Mouse (Mus musculus): ENCODE measurements around the gene Gm38655. TPM values are rescaled to one million over a fixed set of nuclear protein-coding genes. Genes with fewer than 3 reads are reported as not detected.

The Gm38655 gene
- polyA plus RNA-seq, 1 experiment from 2014 or later: not detected

DNA sequence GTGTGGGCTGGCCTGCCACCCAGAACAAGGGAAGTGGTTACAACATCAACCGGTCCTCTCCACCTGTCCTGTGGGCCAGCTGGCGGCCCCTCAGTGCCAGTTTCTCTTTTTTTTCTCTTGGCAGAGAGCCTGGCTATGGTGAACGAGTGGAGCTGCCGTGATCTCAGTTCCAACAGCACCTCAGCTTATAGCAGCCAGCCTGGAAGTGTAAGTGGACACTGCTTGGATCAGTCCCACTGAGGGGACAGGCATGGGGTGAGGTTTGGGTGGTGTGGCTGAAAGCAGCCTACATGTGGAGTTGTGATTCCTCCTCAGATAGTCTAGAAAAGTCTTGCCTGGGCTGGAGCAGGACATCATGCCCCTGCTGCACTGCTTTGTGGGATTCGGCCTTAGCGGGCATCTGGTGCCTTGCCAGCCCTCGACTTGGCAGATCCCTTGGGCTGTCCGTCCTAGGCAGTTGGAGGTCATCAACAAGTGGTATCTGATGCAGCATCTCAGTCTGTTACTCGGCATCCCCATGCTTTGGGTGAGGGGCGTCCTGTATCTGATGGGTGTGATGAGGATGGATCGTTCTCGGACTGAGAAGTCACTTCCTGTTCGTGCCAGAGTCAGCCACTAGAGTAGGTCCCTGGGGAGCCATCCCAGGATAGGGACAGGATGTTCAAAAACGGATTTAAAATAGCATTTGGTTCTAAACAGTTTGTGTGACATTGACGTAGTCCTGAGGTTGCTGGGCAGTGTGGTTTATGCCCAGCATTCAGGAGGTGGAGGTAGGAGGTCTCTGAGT lies 35.6 kb upstream of the Gm38655 start:
- Histone ChIP-seq H3K4me1 (replicated peaks) (no peaks in the 10 kb centered on the region), H3K36me3 (peaks cover 98% of the 10 kb centered on the region), H3K9ac (replicated peaks) (no peak overlapping the region), H3K4me2 (no peak overlapping the region), H3K4me3 (replicated peaks) (no peak overlapping the region), H3K9me3 (no peaks in the 10 kb centered on the region), H3K27me3 (no peaks in the 10 kb centered on the region), H3K27ac (no peak overlapping the region)
- ATAC-seq (ENCODE audit: insufficient number of reproducible peaks, insufficient read depth, low FRiP score, low TSS enrichment, low read depth): no peak
- WGBS: 86% methylated on average over 15 of the region's 15 CpGs

DNA sequence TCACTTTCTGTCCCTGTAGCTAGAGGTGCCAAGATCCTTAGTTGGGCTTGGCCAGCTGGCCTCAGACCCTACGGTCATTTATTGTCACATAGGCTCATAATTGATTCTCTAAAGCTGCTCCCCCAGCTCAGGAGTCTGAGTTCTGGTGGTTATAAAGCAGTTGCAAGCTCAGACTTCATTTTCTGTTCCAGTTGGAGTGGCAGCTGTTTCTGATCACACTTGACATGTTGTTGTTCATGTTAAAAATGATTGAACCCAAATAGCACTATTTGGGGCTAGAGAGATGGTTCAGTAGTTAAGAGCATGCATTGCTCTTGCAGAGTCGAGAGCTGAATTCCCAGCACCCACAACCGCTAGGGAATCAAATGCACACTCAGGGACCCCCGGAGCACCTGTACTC lies 34.7 kb upstream of the Gm38655 start:
- Histone ChIP-seq H3K27ac (no peak overlapping the region), H3K36me3 (peaks cover 98% of the 10 kb centered on the region), H3K9ac (replicated peaks) (no peak overlapping the region), H3K4me1 (replicated peaks) (no peaks in the 10 kb centered on the region), H3K4me3 (replicated peaks) (no peak overlapping the region), H3K27me3 (no peaks in the 10 kb centered on the region), H3K4me2 (no peak overlapping the region), H3K9me3 (no peaks in the 10 kb centered on the region)
- ATAC-seq (ENCODE audit: insufficient number of reproducible peaks, insufficient read depth, low FRiP score, low TSS enrichment, low read depth): no peak
- WGBS: 89% methylated on average over 4 of the region's 4 CpGs

DNA sequence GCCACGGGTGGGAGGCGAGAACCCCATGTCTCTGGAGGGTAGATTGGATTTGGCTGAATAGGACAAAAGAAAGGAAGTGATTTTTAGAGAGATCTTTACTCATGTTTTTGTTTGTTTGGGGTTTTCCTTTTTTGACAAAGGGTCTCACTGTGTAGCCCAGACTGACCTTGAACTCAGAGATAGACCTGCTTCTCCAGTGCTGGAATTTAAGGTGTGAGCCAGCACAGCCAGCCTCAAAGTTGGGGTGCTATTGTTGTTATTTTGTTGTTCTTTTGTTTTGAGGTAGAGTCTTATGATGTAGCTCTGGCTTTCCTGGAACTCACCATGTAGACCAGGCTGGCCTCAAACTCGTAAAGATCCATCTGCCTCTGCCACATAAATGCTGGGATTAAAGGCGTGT lies 27.1 kb upstream of the Gm38655 start:
- Histone ChIP-seq H3K9me3 (no peaks in the 10 kb centered on the region), H3K4me3 (replicated peaks) (no peak overlapping the region), H3K27ac (no peak overlapping the region), H3K36me3 (peaks cover 79% of the 10 kb centered on the region), H3K4me2 (no peak overlapping the region), H3K9ac (replicated peaks) (no peak overlapping the region), H3K27me3 (no peaks in the 10 kb centered on the region), H3K4me1 (replicated peaks) (no peaks in the 10 kb centered on the region)
- ATAC-seq (ENCODE audit: insufficient number of reproducible peaks, insufficient read depth, low FRiP score, low TSS enrichment, low read depth): no peak
- 85% methylated on average over 4 of the region's 4 CpGs for WGBS

DNA sequence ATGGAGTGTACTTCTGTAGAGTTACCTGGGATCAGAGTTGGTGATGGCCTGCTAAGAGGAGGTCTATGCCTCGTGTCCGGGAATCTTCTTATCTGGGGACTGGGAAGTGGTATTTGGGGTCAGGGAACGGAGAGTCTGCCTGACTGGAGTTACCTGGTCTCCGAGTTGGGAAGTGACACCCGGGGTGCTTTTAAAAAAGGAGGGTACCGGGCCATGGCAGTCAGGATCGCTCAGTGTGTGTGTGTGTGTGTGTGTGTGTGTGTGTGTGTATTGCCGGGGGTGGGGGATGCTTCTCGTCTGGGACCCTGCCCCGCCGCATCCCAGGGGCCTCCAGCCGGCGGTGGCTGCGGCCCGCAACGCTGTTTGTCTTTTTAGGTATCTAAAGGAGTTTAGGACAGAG lies 13.8 kb upstream of the Gm38655 start:
- 4% methylated on average over 16 of the region's 16 CpGs for WGBS
- no peaks in the 10 kb centered on the region for H3K9me3 ChIP-seq
- no peak for ATAC-seq (ENCODE audit: insufficient number of reproducible peaks, insufficient read depth, low FRiP score, low TSS enrichment, low read depth)
- peak overlapping the region; percentile 91 for H3K9ac ChIP-seq (replicated peaks)
- no peak overlapping the region for H3K27ac ChIP-seq
- peak overlapping the region; percentile 99 for H3K4me3 ChIP-seq (replicated peaks)
- no peaks in the 10 kb centered on the region for H3K27me3 ChIP-seq
- H3K4me2 ChIP-seq: peak overlapping the region; percentile 90
- H3K4me1 ChIP-seq (replicated peaks): peaks cover 25% of the 10 kb centered on the region
- H3K36me3 ChIP-seq: peaks cover 32% of the 10 kb centered on the region

DNA sequence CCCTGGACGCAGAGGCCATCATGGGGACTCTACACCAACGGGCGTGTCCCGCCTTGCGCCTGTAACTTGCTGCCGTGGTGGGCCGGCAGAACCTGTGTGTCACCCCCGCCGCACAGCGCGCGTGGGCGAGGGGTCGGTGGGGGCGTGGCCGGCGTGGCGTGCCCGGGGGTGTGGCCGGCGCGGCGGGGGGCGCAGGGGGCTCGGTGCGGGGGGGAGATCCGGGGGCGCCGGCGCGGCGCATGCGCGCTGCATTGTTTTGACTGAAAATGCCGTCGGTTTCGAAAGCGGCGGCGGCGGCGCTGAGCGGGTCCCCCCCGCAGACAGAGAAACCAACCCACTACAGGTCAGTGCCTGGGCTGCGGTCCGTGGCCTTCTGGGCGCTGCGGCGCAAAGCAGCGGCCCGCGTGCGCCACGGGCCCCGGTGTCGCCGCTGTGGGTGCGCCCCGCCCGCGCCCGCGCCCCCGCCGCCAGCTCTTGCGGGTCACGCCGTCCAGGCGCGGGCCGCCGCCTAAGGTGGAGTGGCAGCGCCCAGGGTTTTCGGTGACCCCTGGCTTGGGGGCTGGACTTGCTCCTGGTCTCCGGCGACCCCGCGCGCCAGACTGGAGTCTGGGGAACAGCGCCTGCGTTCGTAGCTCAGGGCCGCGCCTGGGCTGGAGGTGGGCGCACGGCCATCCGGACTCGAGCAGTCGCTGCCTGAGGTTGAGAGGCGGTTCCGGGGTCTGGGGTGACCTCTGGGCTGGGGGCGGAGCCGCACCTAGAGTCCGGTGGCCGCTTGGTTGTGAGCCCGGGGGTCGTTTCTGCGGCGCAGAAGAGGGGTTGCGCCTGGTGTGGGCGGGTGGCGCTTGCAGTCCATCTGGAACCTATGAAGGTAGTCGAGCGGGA lies 13.1 kb upstream of the Gm38655 start, which contains the start of gene Unkl:
Gene Unkl, plus strand, starts transcription at position 248 of the 882 bp plus-strand sequence.
- no peaks in the 10 kb centered on the region for H3K9me3 ChIP-seq
- H3K9ac ChIP-seq (replicated peaks): peak within 1 kb of the TSS; percentile 91
- H3K27me3 ChIP-seq: no peaks in the 10 kb centered on the region
- peak within 1 kb of the TSS; percentile 90 for H3K4me2 ChIP-seq
- peak within 1 kb of the TSS; percentile 99 for H3K4me3 ChIP-seq (replicated peaks)
- peaks cover 27% of the 10 kb centered on the region for H3K4me1 ChIP-seq (replicated peaks)
- H3K36me3 ChIP-seq: peaks cover 30% of the 10 kb centered on the region
- peak; percentile 35; the same call in 1 of the 2 replicates for ATAC-seq (ENCODE audit: insufficient number of reproducible peaks, insufficient read depth, low FRiP score, low TSS enrichment, low read depth)
- under 1% methylated on average over 71 of the region's 104 CpGs for WGBS
- peak within 1 kb of the TSS; percentile 84 for H3K27ac ChIP-seq

DNA sequence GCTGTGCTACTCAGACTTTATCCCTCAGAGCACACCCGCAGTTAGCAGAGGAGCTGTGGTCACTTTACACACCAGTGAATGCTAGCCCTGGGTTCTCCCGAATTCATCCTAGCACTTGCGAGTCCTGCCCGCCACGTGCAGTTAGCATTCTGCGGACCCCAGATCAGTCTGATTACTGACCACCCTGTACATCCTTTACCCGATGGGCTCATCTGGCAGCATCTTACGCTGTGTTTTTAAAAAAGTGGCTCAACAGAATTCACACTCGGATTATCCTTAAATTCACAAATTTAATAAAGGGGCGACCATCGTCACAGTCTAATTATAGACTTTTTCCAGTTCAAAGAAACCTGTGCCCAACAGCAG lies 12.5 kb upstream of the Gm38655 start:
- no peak for ATAC-seq (ENCODE audit: insufficient number of reproducible peaks, insufficient read depth, low FRiP score, low TSS enrichment, low read depth)
- H3K9me3 ChIP-seq: no peaks in the 10 kb centered on the region
- H3K4me1 ChIP-seq (replicated peaks): peaks cover 28% of the 10 kb centered on the region
- H3K27ac ChIP-seq: peak overlapping the region; percentile 84
- H3K27me3 ChIP-seq: no peaks in the 10 kb centered on the region
- peak overlapping the region; percentile 99 for H3K4me3 ChIP-seq (replicated peaks)
- H3K9ac ChIP-seq (replicated peaks): peak overlapping the region; percentile 91
- H3K4me2 ChIP-seq: peak overlapping the region; percentile 90
- H3K36me3 ChIP-seq: peaks cover 25% of the 10 kb centered on the region
- WGBS: 6% methylated on average over 11 of the region's 11 CpGs

DNA sequence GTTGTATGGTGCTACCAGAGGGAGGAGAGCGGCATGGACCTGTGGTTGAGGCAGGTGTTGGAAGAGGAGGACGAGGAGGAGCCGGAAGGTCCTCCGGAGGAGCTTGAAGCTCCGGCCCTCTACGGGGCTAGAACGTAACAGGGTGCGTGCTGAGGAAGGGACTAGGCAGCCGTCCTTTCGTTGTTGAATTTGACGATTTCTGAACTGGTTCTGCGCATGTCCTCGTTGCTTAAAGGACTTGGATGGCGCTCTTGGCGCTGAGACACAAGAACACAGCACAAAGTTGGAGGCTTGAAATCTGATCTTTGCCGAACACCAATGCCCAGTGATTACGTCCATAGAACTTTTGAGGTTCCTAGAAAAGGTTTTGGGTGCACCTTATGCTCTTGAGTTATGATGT lies 9.7 kb upstream of the Gm38655 start:
- Histone ChIP-seq H3K4me1 (replicated peaks) (peaks cover 27% of the 10 kb centered on the region), H3K9ac (replicated peaks) (peak overlapping the region; percentile 73), H3K4me3 (replicated peaks) (peak overlapping the region; percentile 97), H3K36me3 (peaks cover 4% of the 10 kb centered on the region), H3K9me3 (no peaks in the 10 kb centered on the region), H3K27me3 (peaks cover 4% of the 10 kb centered on the region; the same call in 1 of the 2 replicates), H3K27ac (peak overlapping the region; percentile 41; the same call in 1 of the 2 replicates), H3K4me2 (peak overlapping the region; percentile 99)
- 8% methylated on average over 17 of the region's 17 CpGs for WGBS
- ATAC-seq (ENCODE audit: insufficient number of reproducible peaks, insufficient read depth, low FRiP score, low TSS enrichment, low read depth): no peak

DNA sequence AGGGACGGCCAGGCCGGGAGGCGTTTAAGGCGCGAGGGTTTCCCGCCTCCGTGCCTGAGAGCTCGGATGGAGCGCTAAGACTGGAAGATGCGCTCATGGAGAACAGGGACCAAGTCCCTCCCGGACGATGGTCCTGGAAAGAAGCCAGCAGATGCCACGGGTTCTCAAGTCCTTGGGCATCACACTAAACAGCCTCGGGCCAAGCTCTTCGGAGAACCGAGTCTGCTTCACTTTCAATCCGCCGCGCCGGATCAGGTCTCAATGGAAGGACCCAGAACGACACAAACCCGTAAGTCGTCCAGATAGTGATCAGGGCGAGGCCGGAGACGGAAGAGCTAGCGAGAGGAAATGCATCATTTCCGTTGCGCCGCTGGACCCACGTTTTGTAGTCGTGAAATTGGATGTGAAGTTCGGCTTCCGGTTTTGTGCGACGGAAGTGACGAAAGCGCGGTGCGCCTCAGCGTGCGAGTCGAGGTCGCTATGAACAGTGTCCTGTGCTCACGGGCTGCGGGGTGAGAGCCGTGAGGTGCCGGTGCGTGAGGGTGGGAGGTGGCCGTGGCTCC lies 8.9 kb upstream of the Gm38655 start, which contains the start of gene BC003965:
Gene BC003965, plus strand, starts transcription at position 426 of the 563 bp plus-strand sequence.
- peak; percentile 78 for ATAC-seq (ENCODE audit: insufficient number of reproducible peaks, insufficient read depth, low FRiP score, low TSS enrichment, low read depth)
- Histone ChIP-seq H3K4me3 (replicated peaks) (peak within 1 kb of the TSS; percentile 97), H3K4me1 (replicated peaks) (peaks cover 20% of the 10 kb centered on the region), H3K36me3 (peaks cover 4% of the 10 kb centered on the region), H3K9ac (replicated peaks) (peak within 1 kb of the TSS; percentile 73), H3K9me3 (no peaks in the 10 kb centered on the region), H3K27me3 (peaks cover 4% of the 10 kb centered on the region; the same call in 1 of the 2 replicates), H3K27ac (peak within 1 kb of the TSS; percentile 83), H3K4me2 (peak within 1 kb of the TSS; percentile 99)
- WGBS: under 1% methylated on average over 50 of the region's 50 CpGs

DNA sequence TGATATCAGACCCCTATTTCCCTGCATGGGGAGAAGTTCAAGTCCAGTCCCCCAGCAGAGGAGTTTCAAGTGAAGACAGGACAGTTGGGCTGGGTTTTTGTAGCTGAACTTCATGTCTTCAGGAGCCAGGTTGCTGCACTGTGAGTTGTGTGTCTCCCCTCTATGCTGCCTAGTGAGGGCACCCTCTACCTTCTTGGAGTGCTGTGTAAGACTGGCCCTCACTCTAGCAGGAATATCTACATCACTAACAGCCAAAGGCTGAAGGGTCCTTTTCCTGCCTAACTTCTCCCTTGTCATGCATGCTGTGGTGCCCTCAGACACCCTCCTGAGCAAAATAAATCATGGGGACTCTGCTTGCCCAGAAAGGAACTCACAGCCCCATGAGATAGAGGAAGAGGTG lies 8.0 kb upstream of the Gm38655 start:
- H3K27ac ChIP-seq: no peak overlapping the region
- no peak for ATAC-seq (ENCODE audit: insufficient number of reproducible peaks, insufficient read depth, low FRiP score, low TSS enrichment, low read depth)
- no peaks in the 10 kb centered on the region for H3K9me3 ChIP-seq
- H3K36me3 ChIP-seq: peaks cover 4% of the 10 kb centered on the region
- H3K9ac ChIP-seq (replicated peaks): no peak overlapping the region
- H3K27me3 ChIP-seq: peaks cover 4% of the 10 kb centered on the region; the same call in 1 of the 2 replicates
- peaks cover 18% of the 10 kb centered on the region for H3K4me1 ChIP-seq (replicated peaks)
- H3K4me2 ChIP-seq: peak overlapping the region; percentile 99
- H3K4me3 ChIP-seq (replicated peaks): peak overlapping the region; percentile 97; the same call in 1 of the 2 replicates

DNA sequence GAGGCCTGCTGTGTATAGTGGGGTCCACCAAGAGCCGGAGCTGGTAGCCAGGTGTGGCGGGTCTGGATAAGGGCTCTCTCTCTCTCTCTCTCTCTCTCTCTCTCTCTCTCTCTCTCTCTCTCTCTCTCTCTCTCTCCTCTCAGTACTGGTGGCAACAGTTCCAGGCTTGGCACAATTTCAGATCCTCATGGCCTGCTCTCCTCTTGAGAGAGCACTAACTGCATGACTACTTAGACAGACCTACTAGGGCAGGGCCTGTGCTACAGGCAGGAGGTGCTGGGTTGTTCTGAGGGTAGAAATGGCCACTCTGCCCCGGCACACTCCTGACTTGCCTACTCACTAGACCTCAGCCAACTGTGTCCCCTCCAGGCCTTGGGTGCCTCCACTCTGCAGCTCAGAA lies 2.7 kb downstream of the Gm38655 start:
- Histone ChIP-seq H3K4me1 (replicated peaks) (no peaks in the 10 kb centered on the region), H3K36me3 (no peaks in the 10 kb centered on the region), H3K27ac (no peak overlapping the region), H3K27me3 (peaks cover 12% of the 10 kb centered on the region; the same call in 1 of the 2 replicates), H3K9ac (replicated peaks) (no peak overlapping the region), H3K4me2 (no peak overlapping the region), H3K9me3 (no peaks in the 10 kb centered on the region), H3K4me3 (replicated peaks) (no peak overlapping the region)
- WGBS: 89% methylated on average over 3 of the region's 3 CpGs
- ATAC-seq (ENCODE audit: insufficient number of reproducible peaks, insufficient read depth, low FRiP score, low TSS enrichment, low read depth): no peak

DNA sequence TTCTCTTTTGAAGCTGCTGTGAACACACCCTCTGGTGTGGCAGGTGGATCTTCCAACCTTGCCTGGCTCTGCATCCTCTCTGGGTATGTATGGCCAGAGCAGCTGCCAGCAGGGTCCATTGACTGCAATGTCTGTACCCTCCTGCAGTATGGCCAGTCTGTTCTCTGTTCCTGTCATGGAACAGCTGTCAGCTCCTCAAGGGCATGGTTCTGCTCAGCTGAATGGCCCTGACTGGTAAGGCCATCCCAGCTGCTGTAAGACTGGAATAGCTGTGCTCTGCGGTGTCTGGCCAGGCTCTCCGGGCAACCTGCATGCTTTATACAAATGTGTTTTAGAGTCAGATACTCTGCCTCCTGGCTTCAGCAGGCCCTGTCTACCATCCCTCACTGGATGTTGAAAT lies 5.6 kb downstream of the Gm38655 start:
- Histone ChIP-seq H3K4me1 (replicated peaks) (no peaks in the 10 kb centered on the region), H3K4me3 (replicated peaks) (no peak overlapping the region), H3K36me3 (no peaks in the 10 kb centered on the region), H3K9me3 (no peaks in the 10 kb centered on the region), H3K27me3 (no peaks in the 10 kb centered on the region), H3K27ac (no peak overlapping the region), H3K9ac (replicated peaks) (no peak overlapping the region), H3K4me2 (no peak overlapping the region)
- no peak for ATAC-seq (ENCODE audit: insufficient number of reproducible peaks, insufficient read depth, low FRiP score, low TSS enrichment, low read depth)
- WGBS: 89% methylated on average over 2 of the region's 2 CpGs
